Mouse (Mus musculus) ovary, adult 18-20 months (tissue): ENCODE results near the gene Gm28048.

Source experiments
- DNase-seq: peaks from one replicate; pipeline ENCODE4 v3.0.0; 2022; ENCODE audit warnings: low spot score, mixed read lengths

The Gm28048 gene

DNA sequence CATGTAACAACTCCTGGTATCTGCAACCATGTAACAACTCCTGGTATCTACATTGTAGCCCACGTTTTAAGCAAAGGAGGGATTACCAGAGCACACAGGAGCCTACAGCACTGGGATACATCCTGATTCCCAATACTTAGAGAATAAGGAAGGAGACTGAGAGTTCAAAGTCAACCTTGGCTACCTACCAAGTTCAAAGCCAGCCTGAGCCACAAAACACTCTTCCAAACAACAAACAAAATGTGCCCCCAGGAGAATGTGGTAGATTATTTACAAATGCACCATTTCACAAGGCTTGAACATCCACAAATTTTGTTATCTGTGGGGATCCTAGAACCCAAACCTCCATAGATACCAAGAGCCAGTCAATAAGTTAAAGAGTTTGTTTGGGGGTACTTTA, 143.5 kb downstream of the Gm28048 start:
- DNase-seq, result no peak

DNA sequence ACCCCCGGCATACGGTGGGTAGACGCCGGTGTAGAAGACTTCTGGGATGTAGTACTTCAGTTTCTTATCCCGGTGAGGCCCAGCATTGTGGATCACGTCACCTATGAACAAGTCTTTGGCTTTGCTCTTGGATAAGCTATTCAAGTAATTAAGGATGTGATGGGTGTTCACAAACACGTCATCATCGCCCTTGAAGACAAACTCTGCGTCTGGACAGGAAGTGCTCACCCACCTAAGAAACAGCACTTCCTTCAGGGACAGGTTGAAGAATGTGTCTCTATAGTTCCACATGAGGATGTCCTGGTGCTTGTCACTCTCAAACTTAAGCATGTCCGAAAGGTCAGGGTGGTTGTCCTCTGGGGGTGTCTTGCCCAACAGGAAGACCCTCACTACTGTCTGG, 145.6 kb downstream of the Gm28048 start:
- DNase-seq, result no peak

DNA sequence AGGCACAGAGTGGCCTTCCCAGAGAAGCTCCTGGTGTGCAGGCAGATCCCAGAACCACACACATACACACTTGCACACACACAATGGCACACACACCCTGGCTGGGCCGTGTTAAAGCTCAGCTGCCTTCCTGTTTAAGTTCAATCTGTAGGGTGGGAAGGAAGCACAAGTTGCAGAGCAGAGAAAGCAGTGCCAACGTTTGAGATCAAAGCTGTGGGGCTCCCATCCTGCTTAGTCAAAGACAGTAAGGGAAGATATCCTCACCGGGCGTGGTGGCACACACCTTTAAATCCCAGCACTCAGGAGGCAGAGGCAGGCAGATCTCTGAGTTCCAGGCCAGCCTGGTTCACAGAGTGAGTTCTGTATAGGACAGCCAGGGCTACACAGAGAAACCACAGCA, 149.3 kb downstream of the Gm28048 start:
- DNase-seq, result no peak

DNA sequence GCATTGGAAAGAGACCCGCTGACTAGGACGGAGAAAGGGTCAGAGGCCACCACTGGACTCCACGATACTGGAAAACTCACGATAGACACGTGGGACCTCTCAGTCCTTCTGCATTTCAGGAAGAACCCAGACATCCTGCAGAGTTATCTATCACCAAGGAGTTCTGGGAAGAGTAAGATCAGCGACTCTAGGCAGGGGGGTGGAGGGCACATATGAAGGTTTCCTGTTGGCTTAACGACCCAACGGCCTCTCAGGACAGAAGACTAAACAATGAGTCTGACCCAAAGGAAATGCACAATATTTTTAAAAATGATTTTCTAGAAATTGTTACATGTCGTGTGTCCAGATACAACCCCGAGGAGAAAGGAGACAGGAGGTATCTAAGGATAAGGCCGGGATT, 150.0 kb downstream of the Gm28048 start:
- no peak for DNase-seq

DNA sequence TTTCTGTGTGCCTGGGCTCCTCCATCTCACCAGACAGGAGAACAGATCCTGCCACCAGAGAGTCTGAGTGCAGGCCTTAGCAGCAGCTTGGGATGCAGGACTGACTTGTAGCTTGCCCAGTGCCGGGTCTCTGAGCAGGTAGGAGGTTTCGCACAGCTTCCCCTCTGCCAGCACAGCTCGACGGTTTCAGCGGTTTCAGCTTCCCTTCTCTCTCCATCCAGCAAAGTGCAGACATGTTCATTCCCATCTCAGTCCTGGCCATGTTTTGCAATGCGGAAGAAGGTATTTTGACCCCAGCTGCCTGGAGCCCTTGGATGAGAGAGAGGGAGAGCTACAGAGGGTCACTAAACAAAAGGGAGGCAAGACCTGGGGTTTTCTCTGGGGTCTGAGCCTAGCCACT, 151.2 kb downstream of the Gm28048 start:
- no peak for DNase-seq

DNA sequence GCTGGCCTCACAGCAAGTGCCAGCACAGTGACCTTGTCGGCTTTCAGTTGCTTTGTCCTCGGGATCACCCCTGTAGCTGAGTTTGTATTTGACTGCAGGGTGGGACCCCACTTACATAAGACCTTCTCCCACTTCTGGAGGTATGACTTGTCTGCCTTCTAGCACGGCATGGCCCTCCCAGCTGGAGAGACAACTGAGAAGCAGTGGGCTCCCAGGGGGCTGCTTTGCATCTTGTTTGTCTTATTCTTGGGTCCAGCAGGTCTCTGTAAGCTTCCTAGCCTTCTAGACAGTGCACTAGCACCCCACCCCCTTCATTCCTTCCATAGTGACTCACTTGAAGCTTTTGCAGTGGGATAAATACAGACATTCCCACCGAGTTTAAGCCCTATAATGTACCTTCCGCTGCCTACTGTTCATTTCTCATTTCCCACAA, 151.7 kb downstream of the Gm28048 start:
- DNase-seq, result no peak

DNA sequence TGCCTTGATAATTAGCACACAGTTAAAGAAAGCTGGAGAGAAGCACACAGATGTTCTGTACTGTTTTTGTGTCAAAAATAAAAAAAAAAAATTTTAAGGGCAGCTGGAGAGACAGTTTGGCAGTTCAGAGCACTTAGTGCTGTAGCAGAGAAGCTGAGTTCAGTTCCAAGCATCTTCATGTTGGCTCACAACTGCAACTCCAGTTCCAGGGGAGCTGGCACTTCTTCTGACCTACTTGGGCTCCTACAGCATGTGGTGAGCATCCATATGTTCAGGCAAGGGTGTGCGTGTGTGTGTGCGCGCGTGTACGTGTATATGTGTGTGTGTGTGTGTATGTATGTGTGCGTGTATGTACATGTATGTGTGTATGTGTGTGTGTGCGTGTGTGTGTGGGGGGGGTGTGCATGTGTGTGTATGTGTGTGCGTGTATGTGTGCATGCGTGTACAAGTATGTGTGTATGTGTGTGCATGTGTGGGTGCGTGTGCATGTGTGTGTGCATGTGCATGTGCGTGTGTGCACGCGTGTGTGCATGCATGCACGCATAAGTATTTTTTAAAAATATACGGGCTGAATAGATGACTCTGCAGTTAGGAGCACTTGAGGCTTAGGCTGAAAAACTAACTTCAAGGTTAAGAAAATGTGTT, 152.8 kb downstream of the Gm28048 start:
- DNase-seq, result no peak

DNA sequence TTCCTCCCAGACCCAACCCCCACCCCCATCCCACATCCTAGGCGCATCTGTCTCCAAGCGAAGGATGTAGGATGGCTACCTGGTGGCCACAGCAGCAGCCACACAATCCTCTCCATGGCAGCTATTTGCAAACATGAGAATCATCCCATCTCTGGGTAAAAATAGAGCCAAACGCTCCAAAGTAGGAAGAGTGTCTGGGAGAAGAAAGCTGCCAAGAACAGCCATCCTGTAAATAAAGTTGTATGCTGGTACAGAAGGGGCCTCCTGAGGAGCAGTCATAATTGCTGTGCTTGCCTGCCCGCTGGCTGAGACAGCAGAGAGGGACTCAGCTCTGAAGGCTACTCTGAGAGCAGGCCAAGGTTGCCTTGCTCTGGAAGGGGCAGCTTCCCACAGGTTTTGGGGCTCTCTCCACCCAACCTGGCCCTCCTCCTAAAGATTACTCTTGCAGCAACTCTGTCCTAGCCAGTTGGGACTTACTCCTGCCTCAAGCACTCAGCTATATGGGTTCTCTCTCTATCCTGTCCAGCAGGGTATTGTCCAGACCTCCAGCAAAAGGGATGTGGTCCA, 154.3 kb downstream of the Gm28048 start:
- no peak for DNase-seq

DNA sequence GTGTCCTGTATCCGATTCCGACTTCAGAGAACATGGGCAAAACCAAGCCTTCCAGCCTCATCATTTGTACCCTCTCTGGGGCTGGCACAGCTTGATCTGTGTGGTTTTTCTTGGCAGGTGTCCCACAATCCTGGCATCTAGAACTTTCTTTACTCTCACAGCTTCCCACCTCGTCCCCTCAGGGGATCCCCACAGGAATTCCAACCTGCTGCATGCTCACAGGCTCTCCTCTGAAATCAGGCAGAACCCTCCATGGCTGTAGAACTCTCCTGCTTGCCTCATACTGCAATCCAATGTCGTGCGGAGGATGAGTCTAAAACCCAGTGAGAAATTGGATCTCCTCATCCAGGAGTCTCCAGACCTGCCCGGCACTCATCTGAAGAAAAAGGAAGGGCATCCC, 155.2 kb downstream of the Gm28048 start:
- no peak for DNase-seq

DNA sequence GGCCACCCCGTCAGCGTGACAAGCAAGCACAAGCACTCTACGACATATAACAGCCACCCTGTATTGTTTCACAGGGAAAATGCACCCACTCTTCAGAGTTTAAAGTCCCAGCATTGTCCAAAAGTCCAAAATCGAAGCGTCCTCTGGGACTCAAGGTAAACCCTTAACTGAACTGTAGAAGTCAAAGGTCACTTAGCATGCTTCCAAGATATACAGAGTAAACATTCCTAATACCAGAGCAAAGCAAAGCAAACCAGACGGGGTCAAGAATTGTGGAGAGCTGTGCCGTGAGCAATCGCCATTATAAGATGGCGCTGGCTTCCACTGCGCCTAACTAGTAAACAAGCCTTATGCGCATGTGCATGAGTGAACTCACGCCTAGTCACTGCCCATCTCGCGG, 155.8 kb downstream of the Gm28048 start:
- DNase-seq, result no peak

DNA sequence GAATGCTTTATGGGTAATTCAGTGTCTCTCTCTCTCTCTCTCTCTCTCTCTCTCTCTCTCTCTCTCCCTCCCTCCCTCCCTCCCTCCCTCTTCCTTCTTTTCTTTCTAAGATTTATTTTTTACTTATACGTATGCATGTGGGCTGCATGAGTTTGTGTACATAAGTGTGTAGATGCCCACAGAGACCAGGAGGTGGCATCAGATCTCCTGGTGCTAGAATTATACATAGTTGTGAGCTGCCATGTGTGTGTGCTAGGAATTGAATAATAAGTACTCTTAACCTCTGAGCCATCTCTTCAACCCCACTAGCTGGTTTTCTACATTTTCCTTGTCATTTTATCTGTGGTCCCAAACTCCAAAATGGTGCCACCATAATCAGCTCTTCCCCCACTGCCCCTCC, 156.3 kb downstream of the Gm28048 start:
- DNase-seq, result no peak

DNA sequence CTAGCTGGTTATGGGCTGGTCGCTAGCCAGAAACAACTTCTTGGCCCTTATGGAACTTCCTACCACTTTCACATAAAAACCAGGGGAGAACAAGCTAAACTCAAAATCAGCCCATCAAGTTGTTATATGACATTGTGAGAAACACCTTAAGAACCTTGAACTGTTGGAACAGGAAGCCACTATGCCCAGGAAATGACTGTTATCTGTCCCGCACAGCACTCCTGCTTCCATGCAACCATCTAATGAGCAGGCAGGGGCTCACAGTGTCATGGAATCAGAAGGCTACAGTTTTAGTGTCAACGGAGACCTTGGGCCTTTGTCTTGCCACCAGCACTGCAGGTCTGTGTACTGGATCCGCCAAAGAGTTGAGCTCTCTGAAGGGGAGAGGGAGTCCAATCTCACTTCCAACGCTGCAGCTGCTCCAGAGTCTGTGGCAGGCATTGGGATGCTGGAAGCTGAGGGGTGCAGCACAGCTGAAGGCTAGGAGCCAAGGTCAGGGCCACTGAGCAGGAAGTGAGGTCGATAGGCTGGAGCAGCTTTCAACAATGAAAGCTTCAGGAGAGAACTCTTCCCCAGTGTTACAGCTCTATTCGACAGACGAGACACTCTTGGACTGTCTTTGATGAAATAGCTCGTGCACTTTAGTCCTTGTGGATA, 157.7 kb downstream of the Gm28048 start:
- DNase-seq, result no peak

DNA sequence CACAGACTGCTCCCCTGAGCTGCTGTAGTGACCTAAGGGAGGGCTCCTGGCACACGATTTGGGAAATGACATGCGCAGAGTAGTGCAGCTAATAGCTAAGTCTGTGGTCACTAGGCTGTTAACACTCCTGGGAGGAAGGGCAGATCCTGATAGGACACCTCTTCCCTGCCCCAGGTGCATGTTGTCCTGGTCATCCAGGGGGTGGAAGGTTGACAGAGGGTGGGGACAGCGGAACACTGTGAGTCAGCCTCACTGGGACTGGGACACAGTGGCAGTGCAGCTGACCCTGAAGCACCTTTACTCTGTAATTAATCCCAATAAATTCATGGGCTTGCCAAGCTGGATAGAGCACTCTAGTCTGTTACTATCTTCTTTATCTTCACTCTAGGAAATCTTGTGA, 160.6 kb downstream of the Gm28048 start:
- DNase-seq, result no peak

DNA sequence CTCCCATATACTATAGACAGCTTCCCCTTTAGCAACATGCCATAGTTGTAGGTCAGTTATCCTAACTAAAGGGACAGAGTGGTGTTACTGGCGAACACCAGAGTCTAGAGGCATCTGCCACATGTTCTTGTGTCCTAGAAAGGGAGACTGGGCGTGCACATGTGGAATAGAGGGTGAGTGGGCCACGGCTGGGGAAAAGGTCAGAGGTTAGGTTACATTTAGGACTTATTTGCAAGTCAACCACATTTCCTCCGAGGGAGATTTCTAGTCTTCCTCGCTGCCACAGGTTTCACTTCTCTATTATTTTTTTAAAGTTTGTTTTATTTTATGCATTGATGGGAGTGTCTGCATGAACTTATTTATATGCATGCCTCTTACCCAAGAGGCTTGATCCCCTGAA, 163.5 kb downstream of the Gm28048 start:
- no peak for DNase-seq

DNA sequence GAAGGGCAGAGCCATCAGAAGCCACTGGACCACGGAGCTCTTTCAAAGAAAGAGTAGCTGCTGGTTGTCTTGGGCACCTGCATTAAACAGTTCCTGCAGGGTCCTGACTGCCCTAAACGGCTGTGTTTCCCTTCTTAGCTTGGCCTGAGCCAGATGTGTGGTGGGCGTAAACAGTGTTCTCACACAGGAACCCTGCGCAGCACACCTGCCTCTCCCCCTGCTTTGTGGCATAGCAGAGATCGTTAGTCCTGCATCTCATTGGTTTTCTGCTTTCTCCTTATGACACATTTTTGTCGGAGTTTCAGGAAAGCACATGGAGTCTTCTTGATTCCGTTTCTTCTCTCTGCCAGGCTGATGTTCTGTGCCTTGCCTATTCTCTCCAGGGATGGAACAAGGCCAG, 166.0 kb downstream of the Gm28048 start:
- no peak for DNase-seq

DNA sequence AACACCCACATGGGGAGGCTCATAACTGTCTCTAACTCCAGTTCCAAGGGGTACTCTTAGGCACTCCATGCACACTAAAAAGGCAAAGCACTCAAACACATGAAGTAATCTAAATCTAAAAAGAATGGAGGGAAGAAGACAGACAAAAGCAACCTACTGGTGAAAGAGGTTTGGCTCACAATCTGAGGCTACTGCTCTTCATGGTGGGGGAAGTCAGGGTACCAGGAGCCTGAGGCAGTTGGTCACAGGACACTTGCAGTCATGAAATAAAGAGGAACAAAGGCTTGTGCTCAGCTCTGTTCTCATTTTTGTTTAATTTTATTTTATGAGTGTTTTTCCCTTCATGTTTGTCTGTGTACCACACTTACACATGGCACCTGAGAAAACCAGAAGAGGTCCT, 166.7 kb downstream of the Gm28048 start:
- no peak for DNase-seq

DNA sequence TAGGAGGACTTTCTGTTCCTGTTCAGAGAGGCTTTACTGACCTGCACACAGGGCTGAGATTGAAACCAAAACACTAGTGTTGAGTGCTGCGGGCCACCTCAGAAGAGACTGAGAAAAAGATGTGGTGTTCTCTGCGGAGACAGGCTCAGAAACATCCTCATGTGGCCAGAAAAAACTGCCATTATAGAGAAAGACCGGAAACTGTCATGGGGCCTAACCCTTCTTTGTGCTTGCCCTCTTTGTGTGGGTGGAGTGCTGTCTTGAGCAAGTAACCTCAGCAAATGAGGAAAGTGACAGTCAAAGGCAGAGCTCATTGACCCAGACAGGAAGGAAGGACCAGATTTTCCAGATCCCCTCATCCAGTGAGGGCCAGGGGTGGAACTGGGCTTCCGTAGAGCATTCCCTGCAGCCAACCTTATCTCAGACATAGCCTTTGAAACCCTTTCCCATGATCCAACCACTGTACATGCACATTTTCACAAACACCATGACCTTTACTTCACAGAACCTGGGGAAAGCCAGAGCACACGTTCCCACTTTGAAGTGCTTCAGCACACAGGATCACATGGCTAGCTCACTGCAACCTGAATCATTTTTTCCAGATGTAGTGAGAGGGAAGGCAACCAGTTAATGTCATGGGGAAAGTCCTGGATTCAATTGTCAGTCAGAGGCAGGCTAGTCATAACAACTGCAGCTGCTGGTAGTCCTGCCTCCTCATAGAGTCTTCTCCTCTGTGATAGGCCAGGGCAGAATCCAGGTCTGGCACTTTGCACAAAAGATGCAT, 167.8 kb downstream of the Gm28048 start:
- DNase-seq, result no peak

DNA sequence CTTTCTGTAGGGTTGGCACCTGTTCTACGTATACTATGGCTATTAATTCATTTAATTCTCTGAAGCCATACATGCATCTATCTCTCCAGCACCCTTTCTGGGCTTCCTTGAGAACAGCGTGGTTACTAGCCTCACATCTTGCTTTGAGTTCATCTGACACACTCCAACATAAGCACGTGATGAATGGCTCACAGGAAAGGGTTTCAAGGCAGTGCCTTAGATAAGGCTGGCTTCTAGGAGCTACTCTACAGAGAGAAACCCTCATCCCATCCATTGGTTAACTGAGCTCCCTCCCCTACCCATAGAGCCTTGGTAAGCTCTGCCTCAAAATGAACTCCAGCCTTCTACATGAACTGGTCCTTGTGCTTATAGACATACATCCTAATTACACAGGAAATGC, 168.5 kb downstream of the Gm28048 start:
- DNase-seq, result no peak

DNA sequence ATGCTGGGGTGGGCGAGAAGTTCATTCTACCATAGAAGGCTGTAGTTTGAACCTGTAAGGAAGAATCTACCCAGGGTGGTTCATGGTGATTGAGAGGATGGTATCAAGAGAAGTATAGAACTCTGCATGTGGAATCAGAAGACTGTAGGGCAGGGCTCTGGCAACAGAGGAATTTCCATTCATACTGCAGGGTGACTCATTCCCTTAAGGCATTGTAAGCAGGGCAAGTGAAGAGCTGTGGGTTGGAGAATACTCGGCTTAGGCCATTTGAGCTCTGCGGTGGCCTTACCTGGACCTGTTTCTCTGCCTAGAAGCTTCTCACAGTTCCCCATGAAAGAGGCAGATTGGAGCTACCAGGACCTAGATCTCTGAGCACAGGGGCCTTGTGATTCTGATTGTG, 170.5 kb downstream of the Gm28048 start:
- no peak for DNase-seq

DNA sequence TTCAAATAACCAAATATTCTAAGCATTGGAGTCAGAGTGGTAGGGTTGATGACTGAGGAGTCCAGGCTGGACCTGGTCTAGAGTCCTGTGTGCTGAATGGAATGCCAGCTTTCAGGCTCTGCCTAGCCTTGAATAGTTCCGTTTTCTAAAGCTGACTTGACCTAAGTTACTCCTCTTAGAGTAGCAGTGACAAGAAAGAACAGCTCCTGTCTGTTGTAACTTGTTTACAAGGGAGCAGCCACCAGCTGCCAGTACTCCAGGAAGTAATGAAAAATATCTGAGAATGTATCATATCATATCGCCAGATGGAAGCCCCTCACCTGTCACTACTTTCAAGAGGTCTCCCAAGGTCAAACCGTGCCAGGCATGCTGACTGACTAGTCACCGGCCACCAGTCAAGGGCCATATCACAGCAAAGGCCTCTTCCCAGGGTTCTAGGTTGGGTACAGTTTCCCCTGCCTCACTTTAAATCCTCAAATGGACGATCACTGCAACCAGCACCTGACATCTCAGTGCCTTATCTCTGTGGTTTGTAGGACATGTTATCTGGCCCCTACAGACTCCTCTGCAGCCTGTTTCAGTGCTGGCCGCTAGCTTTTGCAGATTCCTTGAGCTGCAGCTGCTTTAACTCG, 172.3 kb downstream of the Gm28048 start:
- no peak for DNase-seq

DNA sequence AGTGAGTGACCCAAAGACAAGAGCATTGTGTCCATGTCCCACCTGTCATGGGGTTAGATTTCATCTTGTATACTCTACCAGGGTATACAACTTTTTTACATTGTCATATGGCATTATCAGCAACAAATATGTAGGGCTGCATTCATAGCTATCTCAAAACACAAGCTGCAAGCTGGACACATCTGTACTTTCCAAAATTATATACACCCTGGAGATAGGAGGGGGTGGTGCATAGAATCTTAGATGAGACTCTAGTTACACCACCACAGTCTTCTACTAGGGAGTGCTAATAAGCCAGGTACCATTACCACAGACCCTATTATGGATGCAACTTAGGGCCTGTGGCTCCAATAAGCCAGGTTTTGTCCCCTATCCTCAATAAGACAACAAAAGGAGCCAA, 173.8 kb downstream of the Gm28048 start:
- no peak for DNase-seq

DNA sequence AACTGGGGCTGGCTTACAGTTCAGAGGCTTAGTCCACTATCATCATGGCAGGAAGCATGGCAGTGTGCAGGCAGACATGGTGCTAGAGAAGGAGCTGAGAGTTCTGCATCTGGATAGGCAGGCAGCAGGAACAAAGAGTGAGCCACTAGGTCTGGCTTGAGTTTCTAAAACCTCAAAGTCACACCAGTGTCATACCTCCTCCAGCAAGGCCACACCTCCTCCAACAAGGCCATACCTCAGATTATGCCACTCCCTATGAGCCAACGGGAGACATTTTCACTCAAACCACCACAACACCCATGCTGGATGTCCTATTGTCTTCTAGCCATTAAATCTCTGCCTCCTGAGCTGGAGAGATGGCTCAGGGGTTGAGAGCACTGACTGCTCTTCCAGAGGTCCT, 176.7 kb downstream of the Gm28048 start:
- DNase-seq, result no peak

DNA sequence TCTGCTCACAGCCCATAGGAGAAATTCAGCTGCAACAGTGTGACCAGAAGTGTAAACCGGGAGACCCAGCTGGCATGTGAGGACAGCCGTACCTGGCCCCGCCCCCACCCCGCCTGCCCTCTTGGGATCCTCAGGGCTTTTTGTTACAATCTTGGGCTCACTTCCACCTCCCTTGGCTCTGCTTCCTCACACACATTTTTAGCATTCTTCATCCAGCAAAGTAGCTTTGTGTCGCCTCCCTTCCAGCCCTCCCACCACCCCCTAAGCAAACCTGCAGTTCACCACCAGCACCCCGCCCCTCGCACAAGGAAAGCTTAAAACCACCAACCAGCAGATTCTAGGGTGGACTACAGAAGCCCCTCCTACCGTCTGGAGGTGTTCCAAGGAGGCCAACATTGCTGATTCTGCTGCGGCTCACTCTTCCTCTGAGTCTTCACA, 181.9 kb downstream of the Gm28048 start:
- no peak for DNase-seq
